Mouse (Mus musculus) bone marrow, adult 2 months (tissue): ENCODE results near the gene Ttc21b. TPM values are rescaled to one million over a fixed set of nuclear protein-coding genes. Genes with fewer than 3 reads are reported as not detected.
A peak's percentile ranks its signal among the peaks of the same experiment; 100 is the strongest.
"Not testable (repeated sequence)": the region's sequence is repeated elsewhere in the genome, so short reads cannot be mapped to it uniquely, and the experiment has no call there.

Source experiments
- H3K27ac ChIP-seq: fragments of 200-500 bp; 2 replicates; pipeline ENCODE4 v1.5.1; 2012; ENCODE audit warnings: low read depth, mild to moderate bottlenecking, control low read depth, inconsistent platforms, low read length; ENCODE audit not compliant: control insufficient read depth, poor library complexity, insufficient read depth
- H3K4me1 ChIP-seq: fragments of 200-500 bp; 2 replicates; pipeline ENCODE4 v1.6.1; 2011; ENCODE audit warnings: low read length; ENCODE audit not compliant: control insufficient read depth, insufficient read depth
- H3K4me3 ChIP-seq: fragments of 200-500 bp; replicated peaks from 2 replicates; pipeline ENCODE3; 2011; ENCODE audit warnings: mild to moderate bottlenecking, low read depth, low read length, control low read depth; ENCODE audit not compliant: control insufficient read depth
- CTCF ChIP-seq: fragments of 200-500 bp; IDR thresholded peaks from 2 replicates; pipeline ENCODE4 v1.5.1; 2011; ENCODE audit warnings: low read length, control low read depth; ENCODE audit not compliant: control insufficient read depth, insufficient read depth
- POLR2A ChIP-seq: fragments of 200-500 bp; IDR thresholded peaks from 2 replicates; pipeline ENCODE4 v1.6.1; 2011; ENCODE audit warnings: low read depth, mild to moderate bottlenecking, control low read depth, low read length, borderline replicate concordance; ENCODE audit not compliant: control insufficient read depth
- WGBS: fragments of 180-500 bp; shearing (Covaris S2); methylation state at CpG from one replicate; pipeline ENCODE4 v1.1.7; 2018; 5-methylcytosine and 5-hydroxymethylcytosine counted together
- polyA plus RNA-seq: library from polyadenylated mRNA; stranded (reverse); fragments of >200 nt; gene quantifications from 2 replicates; pipeline ENCODE4 v1.2.4, GENCODE M21; 2011; ENCODE audit warnings: low replicate concordance; ENCODE audit not compliant: missing spikeins, insufficient read depth, insufficient read length

The Ttc21b gene
- polyA plus RNA-seq, 1 experiment, result 1.7 TPM

DNA sequence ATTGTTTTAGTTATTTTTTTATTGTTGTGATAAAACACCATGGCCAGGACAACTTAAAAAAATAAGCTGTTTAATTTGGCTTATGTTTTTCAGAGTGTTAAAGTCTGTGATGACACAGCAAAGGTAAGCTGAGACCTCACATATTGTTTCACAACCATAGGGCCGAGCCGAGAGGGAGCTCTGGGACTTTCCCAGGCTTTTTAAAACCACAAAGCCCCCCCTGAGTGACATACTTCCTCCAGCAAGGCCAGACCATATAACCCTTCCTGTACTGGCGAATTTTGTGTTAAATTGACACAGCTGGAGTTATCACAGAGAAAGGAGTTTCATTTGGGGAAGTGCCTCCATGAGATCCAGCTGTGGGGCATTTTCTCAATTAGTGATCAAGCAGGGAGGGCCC, 56.2 kb downstream of the Ttc21b start:
- no peaks in the 10 kb centered on the region for H3K4me1 ChIP-seq
- WGBS, result 14% methylated on average over 3 of the region's 3 CpGs
- no peak overlapping the region for H3K27ac ChIP-seq
- H3K4me3 ChIP-seq, result no peak overlapping the region
- TF ChIP-seq POLR2A, result no peak
- no peak for TF ChIP-seq CTCF

DNA sequence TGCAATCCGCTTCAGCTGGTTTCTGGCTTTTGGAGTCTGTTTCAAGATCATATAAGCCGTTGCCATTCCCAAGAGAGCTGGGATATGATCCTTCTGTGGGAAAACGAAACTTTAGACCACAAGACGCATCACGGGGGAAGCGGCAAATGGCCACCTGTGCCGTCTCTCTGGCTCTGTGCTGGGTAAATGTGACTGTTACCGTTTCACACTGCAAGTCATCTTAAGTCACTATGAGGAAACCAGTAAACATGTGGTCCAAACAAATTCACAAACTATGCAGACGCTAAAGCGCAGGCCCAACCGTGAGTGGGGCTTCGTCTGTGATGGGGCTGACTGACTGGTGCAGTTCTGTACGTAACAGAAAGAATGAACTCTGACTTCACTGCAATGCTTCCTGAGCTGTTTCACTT, 64.7 kb downstream of the Ttc21b start:
- Histone ChIP-seq H3K27ac (no peak overlapping the region), H3K4me3 (peak overlapping the region; percentile 42), H3K4me1 (no peaks in the 10 kb centered on the region)
- 38% methylated on average over 13 of the region's 13 CpGs for WGBS
- TF ChIP-seq POLR2A, result no peak

DNA sequence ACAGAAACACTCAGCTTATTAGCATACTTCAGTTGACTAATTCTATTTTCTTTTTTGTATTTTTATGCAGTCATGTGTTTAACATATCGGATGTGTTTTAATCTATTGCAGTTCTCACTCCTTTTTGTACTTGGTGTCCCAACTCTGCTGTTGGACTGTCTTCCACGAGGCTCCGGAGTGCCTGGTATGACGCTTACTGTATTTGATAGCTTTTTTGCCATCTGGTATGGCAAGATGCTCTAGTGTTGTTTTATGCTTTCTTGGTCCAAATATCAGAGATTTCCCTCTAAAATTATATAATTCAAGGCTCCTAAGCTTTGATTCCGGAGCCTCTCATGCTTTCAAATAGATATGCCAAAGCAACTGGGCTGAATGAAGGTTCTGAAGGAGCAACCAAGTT, 66.3 kb downstream of the Ttc21b start:
- WGBS, result 82% methylated on average over 5 of the region's 5 CpGs
- no peak for TF ChIP-seq POLR2A
- Histone ChIP-seq H3K27ac (no peak overlapping the region), H3K4me1 (no peaks in the 10 kb centered on the region), H3K4me3 (no peak overlapping the region)

- H3K4me3 ChIP-seq, result not testable (repeated sequence)
These were observed 67.2 kb downstream of the Ttc21b start for GRCm38 (mm10) chr2:66189197-66189596.

DNA sequence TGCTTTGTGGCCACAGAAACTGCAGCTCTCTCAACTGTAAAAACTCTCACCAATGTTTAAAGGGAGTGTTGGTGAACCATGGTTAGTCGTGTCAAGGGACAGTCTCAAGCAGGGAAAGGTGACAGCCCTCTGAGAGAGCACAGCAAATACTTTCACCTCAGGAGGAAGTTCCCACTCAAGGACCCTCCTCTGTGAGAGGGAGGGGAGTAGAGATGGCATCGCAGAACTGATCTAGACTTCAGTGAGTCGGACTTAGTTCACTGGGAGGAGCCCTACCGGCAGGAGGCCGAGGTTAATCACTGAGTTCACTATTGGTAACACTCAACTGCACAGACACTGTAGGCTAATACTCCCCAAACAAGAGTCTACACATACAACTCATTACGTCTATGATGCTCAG, 68.9 kb downstream of the Ttc21b start:
- no peak overlapping the region for H3K4me3 ChIP-seq
- 78% methylated on average over 6 of the region's 6 CpGs for WGBS
- TF ChIP-seq CTCF (no peak), POLR2A (no peak)

More at GRCm38 (mm10) chr2:66189197-66189596, 67.2 kb downstream of the Ttc21b start:
- not testable (repeated sequence) for H3K27ac ChIP-seq, H3K4me1 ChIP-seq
- 94% methylated on average over 12 of the region's 12 CpGs for WGBS

GRCm38 (mm10) chr2:66184431-66185164, 71.8 kb downstream of the Ttc21b start:
- H3K4me1 ChIP-seq, result no peaks in the 10 kb centered on the region; the same call in 1 of the 2 replicates
- no peak overlapping the region for H3K27ac ChIP-seq
- 81% methylated on average over 7 of the region's 7 CpGs for WGBS
- H3K4me3 ChIP-seq, result no peak overlapping the region
- 0 out of 2 replicates have a peak, but pooled peaks have one; percentile 18 for TF ChIP-seq CTCF
- TF ChIP-seq POLR2A, result no peak

More for the DNA sequence above, 68.9 kb downstream of the Ttc21b start:
- H3K27ac ChIP-seq, result no peak overlapping the region
- H3K4me1 ChIP-seq, result no peaks in the 10 kb centered on the region

DNA sequence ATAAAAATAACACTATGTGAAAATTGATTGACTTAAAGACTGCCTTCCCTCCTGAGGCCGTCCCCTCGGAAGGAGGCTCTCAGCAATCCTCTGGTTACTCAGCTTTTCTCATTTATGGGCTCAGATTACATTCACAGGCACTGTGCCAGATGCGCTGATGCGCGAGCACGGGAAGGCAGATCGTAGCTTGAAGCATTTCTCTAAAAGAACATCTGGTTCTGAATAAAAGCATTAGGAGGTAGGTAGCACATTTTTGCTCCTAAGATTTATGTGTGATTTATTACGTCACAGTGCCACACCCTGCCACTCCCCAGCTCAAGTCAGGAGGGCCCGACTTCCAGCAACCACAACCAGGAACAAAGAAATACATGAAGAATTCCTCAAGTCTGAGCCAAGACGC, 76.1 kb downstream of the Ttc21b start:
- no peaks in the 10 kb centered on the region; the same call in 1 of the 2 replicates for H3K4me1 ChIP-seq
- H3K27ac ChIP-seq, result no peak overlapping the region
- 59% methylated on average over 10 of the region's 10 CpGs for WGBS
- TF ChIP-seq POLR2A, result no peak
- no peak for TF ChIP-seq CTCF
- no peak overlapping the region for H3K4me3 ChIP-seq

GRCm38 (mm10) chr2:66179782-66180181, 76.6 kb downstream of the Ttc21b start:
- no peak overlapping the region for H3K4me3 ChIP-seq
- no peaks in the 10 kb centered on the region; the same call in 1 of the 2 replicates for H3K4me1 ChIP-seq
- TF ChIP-seq POLR2A, result no peak
- no peak for TF ChIP-seq CTCF
- 40% methylated on average over 10 of the region's 10 CpGs for WGBS
- no peak overlapping the region for H3K27ac ChIP-seq

DNA sequence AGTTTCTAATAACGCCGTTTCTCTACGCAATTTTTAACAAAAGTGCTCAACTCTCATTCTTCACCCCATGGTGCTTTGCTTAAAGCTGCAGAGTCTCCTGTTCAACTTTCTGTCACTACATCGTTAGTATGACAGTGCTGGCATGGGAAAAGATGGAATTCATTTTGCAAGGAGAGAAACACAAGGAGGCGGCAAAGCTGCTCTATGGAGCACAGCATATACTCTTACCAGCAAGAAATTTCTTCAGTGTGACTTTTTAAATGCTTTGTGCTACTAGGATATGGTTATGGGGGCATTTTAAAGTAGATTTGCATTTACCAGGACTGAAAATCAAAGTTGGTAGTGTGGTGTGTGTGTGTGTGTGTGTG, 77.6 kb downstream of the Ttc21b start:
- 89% methylated on average over 5 of the region's 5 CpGs for WGBS
- TF ChIP-seq POLR2A, result no peak
- no peak overlapping the region for H3K27ac ChIP-seq
- no peak overlapping the region for H3K4me3 ChIP-seq
- H3K4me1 ChIP-seq, result no peaks in the 10 kb centered on the region; the same call in 1 of the 2 replicates
